Mouse (Mus musculus) thymus, adult 2 months (tissue): ENCODE results near the gene D630045J12Rik. TPM values are rescaled to one million over a fixed set of nuclear protein-coding genes. Genes with fewer than 3 reads are reported as not detected.

Source experiments
- DNase-seq: peaks from one replicate; pipeline ENCODE4 v3.0.0; 2021
- H3K27ac ChIP-seq: fragments of 200-500 bp; 2 replicates; pipeline ENCODE4 v1.5.1; 2012; ENCODE audit warnings: low read length, control low read depth; ENCODE audit not compliant: control insufficient read depth, insufficient read depth
- H3K27me3 ChIP-seq: fragments of 200-500 bp; 2 replicates; pipeline ENCODE4 v1.6.1; 2012; ENCODE audit warnings: mild to moderate bottlenecking, low read length, moderate library complexity, mixed read lengths; ENCODE audit not compliant: control insufficient read depth, insufficient read depth
- H3K36me3 ChIP-seq: fragments of 200-500 bp; 2 replicates; pipeline ENCODE4 v1.6.1; 2012; ENCODE audit warnings: mild to moderate bottlenecking, low read length, moderate library complexity; ENCODE audit not compliant: control insufficient read depth, insufficient read depth
- H3K4me1 ChIP-seq: fragments of 200-500 bp; replicated peaks from 2 replicates; pipeline ENCODE4 v1.6.1; 2012; ENCODE audit warnings: low read length; ENCODE audit not compliant: control insufficient read depth, insufficient read depth
- H3K4me3 ChIP-seq: fragments of 200-500 bp; 2 replicates; pipeline ENCODE4 v1.5.1; 2012; ENCODE audit warnings: mild to moderate bottlenecking, low read length, control low read depth, moderate library complexity; ENCODE audit not compliant: control insufficient read depth, insufficient read depth
- CTCF ChIP-seq: fragments of 200-500 bp; IDR thresholded peaks from 2 replicates; pipeline ENCODE4 v1.5.1; 2012; ENCODE audit warnings: mild to moderate bottlenecking, control low read depth, low read length, moderate library complexity, borderline replicate concordance; ENCODE audit not compliant: control insufficient read depth, poor library complexity, insufficient read depth; ENCODE audit errors: extremely low read depth
- POLR2A ChIP-seq: fragments of 200-500 bp; IDR thresholded peaks from 2 replicates; pipeline ENCODE4 v1.6.1; 2012; ENCODE audit warnings: mild to moderate bottlenecking, low read length, control low read depth, moderate library complexity; ENCODE audit not compliant: control insufficient read depth, poor library complexity, insufficient read depth; ENCODE audit errors: extremely low read depth
- WGBS: fragments of 180-500 bp; shearing (Covaris S2); methylation state at CpG from one replicate; pipeline ENCODE4 v1.1.7; 2018; 5-methylcytosine and 5-hydroxymethylcytosine counted together
- polyA plus RNA-seq: library from polyadenylated mRNA; depleted of rRNA; stranded (reverse); fragments of >200 nt; gene quantifications from 2 replicates; pipeline ENCODE4 v1.2.3, GENCODE M21; 2012

The D630045J12Rik gene
- polyA plus RNA-seq, 1 experiment: 0.82 TPM

GRCm38 (mm10) chr6:38215448-38216110 is 38.2 kb downstream of the D630045J12Rik start:
- Histone ChIP-seq H3K4me1 (no peaks in the 10 kb centered on the region), H3K4me3 (no peak overlapping the region), H3K27ac (no peak overlapping the region), H3K27me3 (no peaks in the 10 kb centered on the region), H3K36me3 (no peaks in the 10 kb centered on the region)
- 84% methylated on average over 14 of the region's 14 CpGs for WGBS
- TF ChIP-seq CTCF (no peak), POLR2A (no peak)
- no peak for DNase-seq

GRCm38 (mm10) chr6:38207621-38208020 is 46.2 kb downstream of the D630045J12Rik start:
- no peak overlapping the region for H3K4me3 ChIP-seq
- H3K4me1 ChIP-seq: no peaks in the 10 kb centered on the region
- WGBS: 96% methylated on average over 2 of the region's 2 CpGs
- no peaks in the 10 kb centered on the region for H3K27me3 ChIP-seq
- no peak for DNase-seq
- H3K27ac ChIP-seq: no peak overlapping the region
- no peak for TF ChIP-seq CTCF
- no peaks in the 10 kb centered on the region for H3K36me3 ChIP-seq

GRCm38 (mm10) chr6:38206941-38207531 is 46.8 kb downstream of the D630045J12Rik start:
- H3K4me1 ChIP-seq: no peaks in the 10 kb centered on the region
- H3K27me3 ChIP-seq: no peaks in the 10 kb centered on the region
- no peaks in the 10 kb centered on the region for H3K36me3 ChIP-seq
- 92% methylated on average over 8 of the region's 8 CpGs for WGBS
- H3K4me3 ChIP-seq: no peak overlapping the region
- no peak overlapping the region for H3K27ac ChIP-seq
- no peak for DNase-seq
- TF ChIP-seq CTCF (no peak), POLR2A (no peak)

GRCm38 (mm10) chr6:38205375-38205774 is 48.4 kb downstream of the D630045J12Rik start:
- H3K4me1 ChIP-seq: no peaks in the 10 kb centered on the region
- H3K27ac ChIP-seq: no peak overlapping the region
- no peak for DNase-seq
- H3K4me3 ChIP-seq: no peak overlapping the region
- WGBS: 88% methylated on average over 6 of the region's 6 CpGs
- TF ChIP-seq CTCF (no peak), POLR2A (no peak)
- no peaks in the 10 kb centered on the region for H3K36me3 ChIP-seq
- no peaks in the 10 kb centered on the region for H3K27me3 ChIP-seq

GRCm38 (mm10) chr6:38203820-38204219 is 50.0 kb downstream of the D630045J12Rik start:
- 86% methylated on average over 4 of the region's 4 CpGs for WGBS
- no peak for DNase-seq
- H3K27me3 ChIP-seq: no peaks in the 10 kb centered on the region
- no peaks in the 10 kb centered on the region for H3K36me3 ChIP-seq
- H3K4me3 ChIP-seq: no peak overlapping the region
- no peak overlapping the region for H3K27ac ChIP-seq
- TF ChIP-seq POLR2A (no peak), CTCF (no peak)
- no peaks in the 10 kb centered on the region for H3K4me1 ChIP-seq

- TF ChIP-seq POLR2A (no peak), CTCF (no peak)
- Histone ChIP-seq H3K27ac (no peak overlapping the region), H3K27me3 (no peaks in the 10 kb centered on the region), H3K36me3 (no peaks in the 10 kb centered on the region), H3K4me1 (no peaks in the 10 kb centered on the region), H3K4me3 (no peak overlapping the region)
- no peak for DNase-seq
- WGBS: 89% methylated on average over 12 of the region's 12 CpGs
These were observed 51.0 kb downstream of the D630045J12Rik start for GRCm38 (mm10) chr6:38202816-38203215.
